Mouse (Mus musculus) G1E (cell line): ENCODE results near the gene AC170998.1. TPM values are rescaled to one million over a fixed set of nuclear protein-coding genes. Genes with fewer than 3 reads are reported as not detected.

ENCODE experiments used
- ATAC-seq: 2 replicates; pipeline ENCODE4 v1.8.0; 2016; ENCODE audit warnings: mild to moderate bottlenecking; ENCODE audit not compliant: insufficient number of reproducible peaks, poor library complexity, low FRiP score, severe bottlenecking; ENCODE audit errors: extremely low read depth
- DNase-seq: peaks from one replicate; pipeline ENCODE4 v3.0.0; 2012; ENCODE audit warnings: low spot score
- H3K27me3 ChIP-seq: 2 replicates; pipeline ENCODE4 v1.6.1; 2012; ENCODE audit warnings: mild to moderate bottlenecking, low read length, inconsistent platforms; ENCODE audit not compliant: insufficient read depth
- H3K36me3 ChIP-seq: replicated peaks from 2 replicates; pipeline ENCODE3; 2012; ENCODE audit warnings: mild to moderate bottlenecking, inconsistent platforms
- H3K4me1 ChIP-seq: 2 replicates; pipeline ENCODE4 v1.6.1; 2012; ENCODE audit warnings: low read depth, low read length, inconsistent platforms, mixed read lengths; ENCODE audit not compliant: insufficient read depth
- H3K4me3 ChIP-seq: 2 replicates; pipeline ENCODE4 v1.5.1; 2012; ENCODE audit warnings: low read depth, mild to moderate bottlenecking, inconsistent platforms, low read length, moderate library complexity, mixed read lengths
- H3K9me3 ChIP-seq: replicated peaks from 2 replicates; pipeline ENCODE4 v1.6.1; 2012; ENCODE audit warnings: inconsistent platforms
- CTCF ChIP-seq: IDR thresholded peaks from 2 replicates; pipeline ENCODE4 v1.5.1; 2012; ENCODE audit warnings: low read depth, low read length, inconsistent platforms, mixed read lengths
- GATA1 ChIP-seq: IDR thresholded peaks from 2 replicates; pipeline ENCODE4 v1.6.1; 2012; ENCODE audit warnings: borderline replicate concordance, low read length, inconsistent platforms, mixed read lengths
- GATA2 ChIP-seq: IDR thresholded peaks from 2 replicates; pipeline ENCODE4 v1.6.1; 2012; ENCODE audit warnings: low read depth, low read length, inconsistent platforms, borderline replicate concordance
- POLR2AphosphoS5 ChIP-seq: IDR thresholded peaks from 2 replicates; pipeline ENCODE4 v1.6.1; 2012; ENCODE audit warnings: low read depth, low read length, inconsistent platforms; ENCODE audit not compliant: insufficient replicate concordance
- TAL1 ChIP-seq: conservative IDR thresholded peaks from 2 replicates; pipeline ENCODE4 v1.6.1; 2012; ENCODE audit warnings: low read depth, low read length, inconsistent platforms, mixed read lengths
- polyA plus RNA-seq: library from polyadenylated mRNA; stranded (reverse); fragments of >175 nt; gene quantifications from 2 replicates; pipeline ENCODE4 v1.2.3, GENCODE M21; 2012
- total RNA-seq, 2 experiments: library from RNA; stranded (forward) in 1 of 2; stranded (reverse) in 1 of 2; fragments of 200-1000 nt in 1 of 2; fragments of >200 nt in 1 of 2; fragmentation: Nextera tagmentation in 1 of 2; gene quantifications; 2 replicates each; pipeline ENCODE4 v1.2.3; 2014 to 2017

Gene AC170998.1
- total and polyA plus RNA-seq, 3 experiments, result 1.3 to 5.6 TPM; not detected in 1

- H3K36me3 ChIP-seq, result peaks cover 50% of the 10 kb centered on the region
- no peak overlapping the region for H3K4me3 ChIP-seq
- TF ChIP-seq GATA1 (no peak), POLR2AphosphoS5 (no peak), TAL1 (no peak), GATA2 (no peak), CTCF (no peak)
- peaks cover 71% of the 10 kb centered on the region for H3K4me1 ChIP-seq
- H3K9me3 ChIP-seq, result no peaks in the 10 kb centered on the region
- DNase-seq (no peak), ATAC-seq (no peak)
- H3K27me3 ChIP-seq, result no peaks in the 10 kb centered on the region
Observed at GRCm38 (mm10) chr17:28701737-28702136, 24.1 kb upstream of the AC170998.1 start.

GRCm38 (mm10) chr17:28702646-28703045 is 23.2 kb upstream of the AC170998.1 start:
- ATAC-seq (no peak), DNase-seq (no peak)
- H3K4me1 ChIP-seq, result peaks cover 68% of the 10 kb centered on the region
- H3K9me3 ChIP-seq, result no peaks in the 10 kb centered on the region
- H3K4me3 ChIP-seq, result no peak overlapping the region
- peaks cover 52% of the 10 kb centered on the region for H3K36me3 ChIP-seq
- no peak for TF ChIP-seq GATA1
- TF ChIP-seq TAL1, result no peak
- no peak for TF ChIP-seq POLR2AphosphoS5
- TF ChIP-seq CTCF, result no peak
- TF ChIP-seq GATA2, result no peak
- no peaks in the 10 kb centered on the region for H3K27me3 ChIP-seq

DNA sequence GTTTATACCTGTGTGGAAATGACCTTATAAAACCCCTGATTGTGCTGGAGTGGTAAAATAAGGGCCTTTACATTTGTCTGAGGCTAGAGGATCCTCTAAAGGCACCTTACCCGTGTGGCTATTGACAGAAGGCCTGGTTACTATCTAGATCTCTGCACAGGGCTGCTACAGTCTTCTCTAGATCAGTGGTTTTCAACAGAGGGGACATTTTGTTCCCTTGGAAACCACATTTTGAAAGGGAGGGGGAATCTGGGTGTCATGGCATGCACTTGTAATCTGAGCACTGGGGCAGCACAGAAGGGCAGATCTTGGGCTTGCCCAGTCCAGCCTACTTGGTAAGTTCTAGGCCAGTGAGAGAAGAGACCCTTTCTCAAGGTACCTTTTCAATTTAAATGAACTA is 19.2 kb upstream of the AC170998.1 start:
- peaks cover 58% of the 10 kb centered on the region for H3K4me1 ChIP-seq

DNA sequence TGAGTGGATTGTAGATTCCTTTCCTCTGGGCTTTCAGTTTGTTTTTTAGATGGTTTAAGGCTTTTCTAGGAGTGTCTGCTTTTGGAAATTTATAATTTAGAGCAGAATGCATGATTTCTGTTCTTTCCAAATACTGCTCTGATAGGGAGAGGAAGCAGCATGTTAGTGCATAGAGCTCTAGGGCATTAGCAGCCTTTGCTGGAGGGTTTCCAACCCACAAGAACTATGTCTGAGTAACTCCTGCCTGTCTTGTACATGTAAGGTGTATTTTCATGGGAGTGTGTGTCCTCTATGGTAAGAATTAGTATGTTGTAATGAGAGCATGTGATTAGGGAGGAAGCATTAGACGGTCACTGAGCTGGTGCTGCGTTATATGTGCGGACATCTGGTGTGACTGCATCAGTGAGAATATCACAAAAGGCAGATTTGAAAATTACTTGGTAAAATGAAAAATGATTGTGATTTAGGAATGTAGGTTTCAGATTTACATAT is 18.7 kb upstream of the AC170998.1 start:
- Histone ChIP-seq H3K4me1 (peaks cover 56% of the 10 kb centered on the region), H3K36me3 (peaks cover 54% of the 10 kb centered on the region), H3K27me3 (no peaks in the 10 kb centered on the region), H3K4me3 (no peak overlapping the region), H3K9me3 (no peaks in the 10 kb centered on the region)
- TF ChIP-seq GATA1, result no peak
- TF ChIP-seq GATA2, result no peak
- TF ChIP-seq POLR2AphosphoS5, result no peak
- no peak for TF ChIP-seq CTCF
- no peak for TF ChIP-seq TAL1
- DNase-seq (no peak), ATAC-seq (no peak)

More for the DNA sequence above, 19.2 kb upstream of the AC170998.1 start:
- Histone ChIP-seq H3K36me3 (peaks cover 53% of the 10 kb centered on the region), H3K27me3 (no peaks in the 10 kb centered on the region), H3K4me3 (no peak overlapping the region), H3K9me3 (no peaks in the 10 kb centered on the region)
- no peak for TF ChIP-seq GATA2
- ATAC-seq (no peak), DNase-seq (no peak)

DNA sequence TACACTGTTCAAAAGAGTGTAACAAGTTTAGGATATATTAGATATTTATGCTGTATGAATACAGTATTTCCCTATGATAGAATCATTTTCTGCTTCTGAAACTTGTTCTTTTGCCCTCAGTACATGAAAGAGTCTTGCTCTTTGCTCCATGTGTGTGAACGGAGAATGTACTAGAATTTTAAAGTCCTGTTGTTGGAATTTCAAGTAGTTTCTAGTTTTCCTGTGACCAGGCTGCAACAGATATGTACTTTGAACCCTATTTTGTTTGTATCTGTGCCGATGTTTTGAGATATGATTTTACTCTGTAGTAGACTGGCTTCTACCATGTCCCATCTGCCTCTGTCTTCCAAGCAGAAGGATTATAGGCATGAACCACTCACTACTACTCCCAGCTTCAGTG is 18.1 kb upstream of the AC170998.1 start:
- Histone ChIP-seq H3K4me3 (no peak overlapping the region), H3K36me3 (peaks cover 57% of the 10 kb centered on the region), H3K4me1 (peaks cover 58% of the 10 kb centered on the region), H3K9me3 (no peaks in the 10 kb centered on the region), H3K27me3 (no peaks in the 10 kb centered on the region)
- no peak for ATAC-seq
- no peak for TF ChIP-seq GATA2
- TF ChIP-seq POLR2AphosphoS5, result no peak
- no peak for TF ChIP-seq CTCF
- no peak for TF ChIP-seq TAL1
- no peak for TF ChIP-seq GATA1
- DNase-seq, result no peak

GRCm38 (mm10) chr17:28708989-28709388 is 16.9 kb upstream of the AC170998.1 start:
- Histone ChIP-seq H3K27me3 (no peaks in the 10 kb centered on the region), H3K9me3 (no peaks in the 10 kb centered on the region), H3K4me3 (no peak overlapping the region), H3K4me1 (peaks cover 58% of the 10 kb centered on the region), H3K36me3 (peaks cover 67% of the 10 kb centered on the region)
- TF ChIP-seq CTCF, result no peak
- no peak for TF ChIP-seq POLR2AphosphoS5
- no peak for TF ChIP-seq GATA1
- TF ChIP-seq TAL1, result no peak
- no peak for TF ChIP-seq GATA2
- ATAC-seq (no peak), DNase-seq (no peak)
